ENCODE assay signal across 21 mouse cellular contexts in genomic region chr1:154776344-154776743, GRCm38 (mm10).
DNase-seq lines count a peak whose midpoint lies in the region; ATAC-seq and TF ChIP-seq lines count a peak whose summit lies in the region.
"Had no signal": no experiment of that assay in that cellular context is flagged by ENCODE, and none has a peak within 500 bp of the region (broad histone marks: within the 10 kb centered on the region; RNA-seq: fewer than 3 reads in every experiment).

No protein-coding gene starts in this region.

- H3K27me3 ChIP-seq in kidney, embryonic 14.5 days (ENCODE audit: control insufficient read depth, insufficient read depth, low read length), result no peaks in the 10 kb centered on the region
- H3K27me3 ChIP-seq: embryonic facial prominence, embryonic 13.5 days; embryonic facial prominence, embryonic 15.5 days; forebrain, embryonic 12.5 days had no signal

- H3K9me3 ChIP-seq in kidney, embryonic 14.5 days (ENCODE audit: control insufficient read depth, low read length), result no peaks in the 10 kb centered on the region
- H3K9me3 ChIP-seq: embryonic facial prominence, embryonic 13.5 days; embryonic facial prominence, embryonic 15.5 days; forebrain, embryonic 10.5 days; forebrain, embryonic 12.5 days had no signal

- H3K27ac ChIP-seq in kidney, embryonic 14.5 days (ENCODE audit: low read depth, low read length), result no peak overlapping the region
- 0 out of 2 replicates have a peak overlapping the region, but pooled peaks have one; percentile 10 for H3K27ac ChIP-seq in layer of hippocampus, adult 2 months
- H3K27ac ChIP-seq: embryonic facial prominence, embryonic 13.5 days; embryonic facial prominence, embryonic 15.5 days; forebrain, embryonic 10.5 days; forebrain, embryonic 12.5 days had no signal

- no peak for TF ChIP-seq CTCF in layer of hippocampus, adult 2 months (conservative IDR thresholded peaks at IDR 0.05)

- no peak overlapping the region for H3K4me2 ChIP-seq in kidney, embryonic 14.5 days (replicated peaks; ENCODE audit: low read depth, low read length)
- H3K4me2 ChIP-seq: embryonic facial prominence, embryonic 13.5 days; embryonic facial prominence, embryonic 15.5 days; forebrain, embryonic 12.5 days had no signal

- no peak overlapping the region for H3K9ac ChIP-seq in kidney, embryonic 14.5 days (ENCODE audit: low read depth, low read length)
- H3K9ac ChIP-seq: embryonic facial prominence, embryonic 13.5 days; embryonic facial prominence, embryonic 15.5 days; forebrain, embryonic 12.5 days had no signal

- no peaks in the 10 kb centered on the region for H3K4me1 ChIP-seq in kidney, embryonic 14.5 days (ENCODE audit: control insufficient read depth, insufficient read depth, low read length)
- H3K4me1 ChIP-seq: embryonic facial prominence, embryonic 13.5 days; embryonic facial prominence, embryonic 15.5 days had no signal

- no peak overlapping the region for H3K4me3 ChIP-seq in kidney, embryonic 14.5 days (ENCODE audit: low read length)
- H3K4me3 ChIP-seq in layer of hippocampus, adult 2 months, result no peak overlapping the region
- H3K4me3 ChIP-seq: embryonic facial prominence, embryonic 13.5 days; embryonic facial prominence, embryonic 15.5 days; erythroblast, embryonic 14.5 days; forebrain, embryonic 10.5 days; forebrain, embryonic 12.5 days had no signal

- peak; percentile 45; the same call in 1 of the 2 replicates for ATAC-seq in kidney, embryonic 14.5 days (ENCODE audit: low FRiP score, low TSS enrichment)
- ATAC-seq: forebrain, embryonic 14.5 days; forebrain, embryonic 16.5 days had no signal

- DNase-seq in kidney, postnatal 4 days, result no peak
- DNase-seq in layer of hippocampus, adult 2 months (ENCODE audit: low spot score in 2 of 2), result no peak
- no peak for DNase-seq in layer of hippocampus, adult 18-20 months (ENCODE audit: low spot score in 2 of 2)
- DNase-seq: adrenal gland, adult 2 months; adrenal gland, postnatal 10 days; adrenal gland, postnatal 25 days; cerebellum, adult 11 months; cerebellum, adult 18-20 months; cerebellum, adult 8-10 months; cerebellum, adult 9-11 months; cerebellum, postnatal 14 days; cerebellum, postnatal 36 days; embryo, embryonic 11 days had no signal

- H3K36me3 ChIP-seq in kidney, embryonic 14.5 days (ENCODE audit: control insufficient read depth, insufficient read depth, low read length), result no peaks in the 10 kb centered on the region
- H3K36me3 ChIP-seq: embryonic facial prominence, embryonic 13.5 days; embryonic facial prominence, embryonic 15.5 days; forebrain, embryonic 10.5 days; forebrain, embryonic 12.5 days had no signal

- 23% methylated on average over 4 of the region's 4 CpGs for WGBS in kidney, embryonic 14.5 days
